Mouse (Mus musculus): ENCODE data around the gene Loxl3.
A peak's percentile ranks its signal among the peaks of the same experiment; 100 is the strongest.

Gene Loxl3

GRCm38 (mm10) chr6:83053136-83053960 lies 19.4 kb downstream of the Loxl3 start:
- peak; percentile 35 to 48 for DNase-seq (ENCODE audit: low spot score in 2 of 2)

- peak; percentile 97 to 98 for DNase-seq (ENCODE audit: low spot score in 2 of 2)
These were observed 20.3 kb downstream of the Loxl3 start, which contains the start of gene Aup1 for GRCm38 (mm10) chr6:83054074-83054851. TSS of gene Aup1 (plus strand) at chr6:83054521.

DNA sequence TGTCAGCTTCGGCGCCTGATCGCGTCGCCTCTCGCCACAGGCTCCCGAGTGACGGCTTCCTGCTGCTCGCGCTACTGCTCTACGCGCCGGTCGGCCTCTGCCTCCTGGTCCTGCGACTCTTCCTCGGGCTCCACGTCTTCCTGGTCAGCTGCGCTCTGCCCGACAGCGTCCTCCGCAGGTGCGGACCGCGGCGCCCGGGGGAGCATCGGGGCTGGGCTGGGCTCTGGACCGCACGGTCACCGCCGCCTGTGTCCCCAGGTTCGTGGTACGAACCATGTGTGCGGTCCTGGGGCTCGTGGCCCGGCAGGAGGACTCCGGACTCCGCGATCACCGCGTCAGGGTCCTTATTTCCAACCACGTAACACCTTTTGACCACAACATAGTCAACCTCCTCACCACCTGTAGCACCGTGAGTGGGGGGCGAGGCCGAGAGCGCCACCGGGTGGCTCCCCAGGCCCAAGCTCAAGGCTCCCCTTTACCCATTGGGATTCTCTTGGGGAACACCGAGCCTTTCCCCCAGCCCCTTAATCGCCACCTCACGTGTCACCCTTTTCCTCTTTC lies 21.0 kb downstream of the Loxl3 start, which contains the start of gene Htra2:
Gene Htra2 (minus strand): TSS at position 403 of the 561 bp plus-strand sequence.
- DNase-seq (ENCODE audit: low spot score in 2 of 2) = peak in 1 of 2 experiments; percentile 26

GRCm38 (mm10) chr6:83057790-83058189 lies 23.8 kb downstream of the Loxl3 start, which contains the start of gene Dqx1:
TSS of gene Dqx1 (plus strand) at chr6:83057844.
- no peak for DNase-seq (ENCODE audit: low spot score in 2 of 2)

- no peak for DNase-seq (ENCODE audit: low spot score in 2 of 2)
These were observed 24.8 kb downstream of the Loxl3 start for GRCm38 (mm10) chr6:83058725-83059124.

DNA sequence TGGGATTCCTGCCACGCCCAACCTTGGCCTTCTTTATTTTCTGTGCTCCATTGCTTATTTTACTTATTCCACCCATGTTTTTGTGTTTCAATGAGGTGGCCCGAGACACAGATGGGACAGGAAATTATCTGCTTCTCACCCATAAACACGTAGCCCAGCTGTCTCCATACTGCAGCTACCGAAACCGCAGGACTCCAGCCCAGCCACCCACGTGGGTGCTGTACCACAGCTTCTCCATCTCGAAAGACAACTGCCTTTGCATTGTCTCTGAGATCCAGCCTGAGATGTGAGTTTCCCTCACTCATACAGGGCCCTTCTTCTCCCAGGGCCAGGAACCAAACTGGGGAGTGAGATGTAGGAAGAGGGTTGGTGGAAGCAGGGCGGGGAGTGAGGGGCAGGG lies 32.0 kb downstream of the Loxl3 start:
- DNase-seq (ENCODE audit: low spot score in 2 of 2) = no peak

GRCm38 (mm10) chr6:83066441-83066840 lies 32.5 kb downstream of the Loxl3 start:
- DNase-seq (ENCODE audit: low spot score in 2 of 2) = no peak

DNA sequence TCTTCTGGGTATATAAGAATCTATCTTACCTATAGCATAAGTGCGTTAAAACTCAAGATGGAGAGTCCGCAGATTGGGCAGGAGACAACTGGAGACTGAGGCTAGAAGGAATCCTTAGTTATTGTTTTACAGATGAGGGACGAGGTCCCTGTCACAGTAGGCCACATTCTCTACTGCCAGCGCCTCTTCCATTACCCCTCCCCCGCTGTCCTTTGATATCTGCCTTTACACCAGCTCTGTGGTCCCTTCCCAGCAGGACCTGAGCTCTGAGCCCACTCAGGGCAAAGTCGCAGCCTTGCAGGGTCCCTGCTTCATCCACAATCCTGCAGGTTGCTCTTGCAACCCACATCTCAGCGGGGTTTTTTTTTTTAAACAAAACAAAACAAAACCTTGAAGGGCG lies 34.2 kb downstream of the Loxl3 start:
- no peak for DNase-seq (ENCODE audit: low spot score in 2 of 2)

DNA sequence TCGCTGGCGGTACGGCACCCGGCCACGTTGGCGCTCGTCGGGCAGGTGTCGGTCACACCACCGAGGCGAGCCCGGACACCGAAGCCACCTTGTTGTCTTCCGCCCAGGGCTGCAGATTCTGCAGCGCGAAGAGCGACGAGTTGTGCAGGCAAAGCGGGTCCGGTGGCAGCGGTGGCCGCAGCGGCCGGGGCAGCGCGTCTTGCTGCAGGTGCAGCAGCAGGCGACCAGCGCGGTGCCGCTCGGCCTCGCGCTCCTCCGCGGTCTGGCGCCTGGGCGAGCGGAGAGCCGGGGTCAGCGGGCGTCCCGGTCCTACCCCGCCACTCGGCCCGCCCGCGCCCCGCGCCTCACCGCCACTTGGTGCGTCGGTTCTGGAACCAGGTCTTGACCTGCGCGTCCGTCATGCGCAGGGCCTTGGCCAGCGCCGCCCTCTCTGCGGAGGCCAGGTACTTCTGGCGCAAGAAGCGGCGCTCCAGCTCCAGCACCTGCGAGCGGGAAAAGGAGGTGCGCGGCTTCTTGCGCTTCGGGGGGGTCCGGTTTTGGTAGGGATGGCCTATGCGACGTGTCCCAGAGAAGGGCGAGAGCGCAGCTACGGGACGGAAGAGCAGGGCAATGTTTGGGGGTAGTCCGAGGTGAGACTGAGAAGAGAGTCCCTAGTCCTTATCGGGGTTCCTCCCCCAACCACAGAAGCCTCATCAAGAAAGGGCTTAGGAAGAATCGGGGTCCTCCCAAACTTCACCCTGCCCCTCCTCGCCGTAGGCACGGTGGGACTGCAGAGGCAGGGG lies 34.9 kb downstream of the Loxl3 start:
- DNase-seq (ENCODE audit: low spot score in 2 of 2) = no peak

- no peak for DNase-seq (ENCODE audit: low spot score in 2 of 2)
These were observed 35.7 kb downstream of the Loxl3 start for GRCm38 (mm10) chr6:83069488-83070246.

GRCm38 (mm10) chr6:83070247-83070310 lies 36.1 kb downstream of the Loxl3 start, which contains the start of gene Tlx2:
TSS of gene Tlx2 (minus strand) at chr6:83070293.
- DNase-seq (ENCODE audit: low spot score in 2 of 2) = no peak

DNA sequence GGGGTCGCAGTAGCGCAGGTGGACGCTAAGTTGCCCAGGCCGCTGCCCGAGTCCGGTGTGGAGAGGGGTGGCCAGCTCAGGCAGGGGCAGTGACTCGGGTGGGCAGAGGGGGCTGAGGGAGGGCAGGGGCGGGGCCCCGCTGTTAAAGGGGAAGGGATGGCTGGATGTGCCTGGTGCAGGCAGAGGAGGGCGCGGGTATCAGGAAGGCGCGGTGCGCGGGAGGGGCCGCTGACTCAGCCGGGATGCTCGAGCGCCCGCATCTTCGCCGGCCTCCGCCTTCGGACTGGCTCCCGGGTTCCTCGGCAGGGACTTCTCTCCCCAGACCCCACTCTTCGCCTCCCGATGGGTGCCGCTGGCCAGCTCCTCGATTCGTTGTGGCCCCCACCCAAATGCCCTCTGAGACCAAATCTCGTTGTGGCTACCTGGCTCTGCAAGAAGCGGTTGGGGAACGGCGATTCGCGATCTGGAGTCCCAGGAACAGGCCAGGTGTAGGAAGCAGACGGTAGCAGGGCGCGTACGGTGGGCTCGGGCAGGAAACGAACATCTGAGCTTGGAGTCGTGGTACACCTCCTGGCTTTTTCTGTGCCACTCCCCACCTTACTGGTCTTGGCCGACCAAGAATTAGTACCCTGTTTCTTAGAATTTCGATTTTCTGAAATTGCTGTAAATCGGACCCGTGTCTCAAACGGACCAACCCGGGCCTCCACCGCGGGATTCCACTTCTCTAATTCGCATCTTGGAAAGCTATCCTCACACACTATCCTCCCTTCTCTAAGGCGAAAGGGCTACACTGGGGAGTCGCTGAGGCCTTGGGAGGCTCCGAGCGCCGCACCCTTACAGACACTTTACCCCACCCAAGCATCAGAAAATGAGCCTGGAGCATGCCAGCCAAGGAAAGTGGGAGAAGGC lies 36.6 kb downstream of the Loxl3 start:
- DNase-seq (ENCODE audit: low spot score in 2 of 2) = peak; percentile 38 to 63

- DNase-seq (ENCODE audit: low spot score in 2 of 2) = no peak
These were observed 37.2 kb downstream of the Loxl3 start for GRCm38 (mm10) chr6:83071220-83071619.

DNA sequence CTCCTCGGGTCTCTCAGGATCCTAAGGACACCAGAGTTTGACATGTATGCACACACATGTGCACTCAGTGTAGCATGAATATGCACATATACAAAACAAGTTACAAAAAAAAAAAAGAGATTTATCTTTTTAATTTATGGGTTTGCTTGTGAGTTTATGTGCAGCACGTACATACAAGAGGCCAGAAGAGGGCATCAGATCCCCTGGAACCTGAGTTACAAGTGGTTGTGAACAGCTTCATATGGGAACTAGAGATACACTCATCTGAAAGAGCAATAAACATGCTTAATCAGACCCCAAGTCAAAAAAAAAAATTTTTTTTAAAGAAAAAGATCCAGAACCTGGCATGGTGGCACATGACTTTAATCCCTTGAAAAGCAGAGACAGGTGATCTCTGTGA lies 41.0 kb downstream of the Loxl3 start:
- no peak for DNase-seq (ENCODE audit: low spot score in 2 of 2)

DNA sequence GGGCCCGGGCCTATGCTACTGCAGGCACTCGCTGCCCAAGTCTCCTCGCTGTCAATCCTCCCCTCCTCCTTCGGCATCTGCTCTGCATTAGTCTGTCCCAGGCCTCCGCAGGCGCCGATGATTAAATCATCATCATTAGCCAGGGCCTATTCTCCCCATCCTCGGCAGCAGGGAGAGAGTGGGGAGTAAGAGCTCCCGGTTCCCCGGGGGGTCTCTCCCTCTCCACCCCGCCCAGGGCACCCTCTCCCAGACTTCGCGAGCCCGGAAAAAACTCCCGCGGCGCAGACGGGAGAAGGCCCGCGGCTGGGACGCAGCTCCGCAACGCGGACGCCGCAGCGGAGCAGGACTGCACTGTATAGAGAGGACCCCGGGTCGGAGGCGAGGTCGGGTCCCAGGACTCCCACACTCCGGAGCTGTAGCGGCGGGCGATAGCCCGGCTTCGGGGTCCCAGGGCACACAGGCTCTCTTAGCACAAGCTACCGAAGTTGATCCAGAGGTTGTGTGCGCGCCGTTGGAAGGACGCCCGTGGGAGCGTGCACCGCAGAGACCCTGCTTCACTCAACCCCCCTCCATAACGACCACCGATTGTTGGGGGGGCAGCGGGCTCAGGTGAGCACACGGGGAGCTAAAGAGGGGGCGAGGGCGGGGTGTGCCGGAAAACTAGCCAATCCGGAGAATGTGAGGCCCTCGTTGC lies 43.8 kb downstream of the Loxl3 start, which contains the start of gene Pcgf1:
Gene Pcgf1 (plus strand): TSS at position 240 of the 694 bp plus-strand sequence.
- peak in 1 of 2 experiments; percentile 43 for DNase-seq (ENCODE audit: low spot score in 2 of 2)

- DNase-seq (ENCODE audit: low spot score in 2 of 2) = peak; percentile 99 to 100
These were observed 44.4 kb downstream of the Loxl3 start for GRCm38 (mm10) chr6:83078324-83078858.

DNA sequence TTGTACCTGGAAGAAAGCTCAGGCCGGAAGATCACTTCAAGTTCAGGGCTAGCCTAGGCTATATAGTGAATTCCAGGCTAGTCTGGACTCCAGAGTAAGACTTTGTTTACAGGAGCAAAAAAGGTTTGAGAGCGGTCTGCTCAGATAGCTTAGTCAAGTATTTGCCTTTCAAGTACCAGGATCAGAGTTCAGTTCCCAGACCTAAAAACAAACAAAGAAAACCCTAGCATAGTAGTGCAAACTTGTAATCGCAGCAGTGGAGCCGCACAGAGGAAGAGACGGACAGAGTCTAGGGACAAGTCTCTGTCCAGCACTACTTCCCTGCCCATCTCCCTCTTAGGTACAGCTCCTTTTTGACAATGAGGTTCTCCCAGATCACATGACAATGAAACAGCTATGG lies 46.2 kb downstream of the Loxl3 start:
- no peak for DNase-seq (ENCODE audit: low spot score in 2 of 2)

DNA sequence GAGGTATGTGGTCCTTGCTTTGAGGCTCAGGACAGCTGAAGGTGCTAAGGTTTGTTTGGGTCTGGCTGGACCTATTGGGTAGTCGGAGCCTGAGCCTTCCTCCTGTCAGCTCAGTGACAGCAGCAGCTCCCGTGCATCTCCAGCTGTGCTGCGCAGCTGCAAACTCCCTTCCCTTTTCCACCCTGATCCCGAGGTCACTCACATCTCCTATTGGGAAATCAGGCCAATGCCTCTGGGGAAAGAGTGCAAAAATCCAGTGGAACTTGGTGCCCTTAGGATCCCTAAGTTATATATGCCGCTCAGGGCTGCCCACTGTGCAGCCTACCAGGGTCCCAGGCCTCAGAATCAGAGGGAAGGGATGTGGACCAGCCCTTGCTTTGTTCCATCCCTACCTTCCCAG lies 49.5 kb downstream of the Loxl3 start:
- DNase-seq (ENCODE audit: low spot score in 2 of 2) = no peak

DNA sequence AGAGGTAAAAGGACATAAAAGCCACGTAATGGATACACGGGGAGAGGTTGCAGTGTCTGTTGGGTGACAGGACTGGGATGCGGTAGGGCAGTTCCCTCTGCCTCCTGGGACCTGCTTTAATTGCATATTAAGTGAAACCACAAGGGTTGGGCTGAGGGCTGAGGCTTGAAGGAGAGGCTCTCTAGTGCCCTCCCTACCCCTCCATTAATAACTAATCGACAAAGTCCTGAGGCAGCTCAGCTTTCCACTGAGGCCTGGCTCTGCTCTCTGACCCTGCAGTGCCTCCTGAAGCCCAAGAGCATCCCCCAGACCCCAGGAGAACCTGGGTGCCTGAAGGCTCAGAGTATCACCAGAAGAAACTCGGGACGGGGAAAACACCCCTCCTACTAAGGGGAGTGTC lies 50.5 kb downstream of the Loxl3 start:
- no peak for DNase-seq (ENCODE audit: low spot score in 2 of 2)

All from frontal cortex, postnatal 36 days (tissue).